Mouse (Mus musculus): ENCODE data around the gene Ppp1r14c. TPM values are rescaled to one million over a fixed set of nuclear protein-coding genes. Genes with fewer than 3 reads are reported as not detected.

The Ppp1r14c gene
- 92.5 and 153 TPM in 2 replicates for polyA plus RNA-seq (2016; fragmentation: Nextera tagmentation; extraction: Ambion mirVana)

DNA sequence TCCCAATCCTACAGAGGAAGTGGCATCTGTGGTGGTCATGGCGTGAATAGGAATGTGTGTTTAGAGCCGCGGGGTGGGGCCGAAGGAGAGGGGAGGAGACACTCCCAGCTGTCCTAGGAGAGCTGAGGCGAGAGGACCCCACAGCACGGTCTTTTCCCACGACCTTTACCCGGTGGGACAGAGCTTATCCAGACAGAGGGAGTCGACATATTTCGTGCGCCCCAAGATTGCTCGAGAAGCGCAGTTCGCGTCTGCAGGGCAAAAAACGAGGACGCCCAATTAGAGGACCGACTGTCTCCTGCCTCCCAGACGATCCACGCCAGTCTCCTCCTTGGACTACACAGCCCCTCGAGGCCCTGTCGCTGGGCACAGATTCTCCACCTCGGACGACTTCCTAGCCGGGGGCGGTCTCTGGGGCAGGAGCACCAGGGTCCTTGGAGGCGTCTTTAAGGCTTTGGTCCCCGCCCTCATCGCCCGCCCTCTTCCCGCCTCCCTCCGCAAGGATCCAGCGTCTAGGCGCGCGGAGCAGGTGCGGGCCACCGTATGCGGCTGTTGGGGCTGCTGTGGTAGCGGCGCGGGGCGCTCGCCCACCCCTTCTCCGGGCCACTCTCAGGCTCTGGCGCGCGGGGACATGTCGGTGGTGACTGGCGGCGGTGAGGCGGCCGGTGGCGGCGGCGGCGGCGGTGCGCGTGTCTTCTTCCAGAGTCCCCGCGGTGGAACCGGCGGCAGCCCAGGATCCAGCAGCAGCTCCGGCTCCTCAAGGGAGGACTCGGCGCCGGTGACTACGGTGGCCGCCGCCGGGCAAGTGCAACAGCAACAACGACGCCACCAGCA lies at the start of gene Ppp1r14c:
TSS of gene Ppp1r14c (plus strand) at position 22 of the 834 bp plus-strand sequence.
- Histone ChIP-seq H3K4me3 (peak within 1 kb of the TSS; percentile 77), H3K36me3 (no peaks in the 10 kb centered on the region), H3K27me3 (ENCODE audit: insufficient read depth, poor library complexity, severe bottlenecking) (no peaks in the 10 kb centered on the region), H3K4me1 (peaks cover 11% of the 10 kb centered on the region; the same call in 1 of the 2 replicates), H3K9me3 (no peaks in the 10 kb centered on the region), H3K27ac (peak within 1 kb of the TSS; percentile 90)
- WGBS = under 1% methylated on average over 74 of the region's 74 CpGs
- peak; percentile 78 for DNase-seq (ENCODE audit: low spot score)

GRCm38 (mm10) chr10:3321406-3321805 lies 44.5 kb upstream of the Ppp1r14c start:
- H3K27me3 ChIP-seq (ENCODE audit: insufficient read depth, poor library complexity, severe bottlenecking) = no peaks in the 10 kb centered on the region

GRCm38 (mm10) chr10:3325447-3325846 lies 40.4 kb upstream of the Ppp1r14c start:
- no peaks in the 10 kb centered on the region for H3K4me1 ChIP-seq
- no peaks in the 10 kb centered on the region for H3K27me3 ChIP-seq (ENCODE audit: insufficient read depth, poor library complexity, severe bottlenecking)
- DNase-seq (ENCODE audit: low spot score) = no peak
- 79% methylated on average over 1 of the region's 1 CpGs for WGBS
- no peak overlapping the region for H3K27ac ChIP-seq
- H3K36me3 ChIP-seq = no peaks in the 10 kb centered on the region
- H3K4me3 ChIP-seq = no peak overlapping the region
- 0 out of 2 replicates have a peak, but pooled peaks cover 2% of the 10 kb centered on the region for H3K9me3 ChIP-seq

More at GRCm38 (mm10) chr10:3321406-3321805, 44.5 kb upstream of the Ppp1r14c start:
- Histone ChIP-seq H3K27ac (no peak overlapping the region), H3K4me3 (no peak overlapping the region), H3K4me1 (no peaks in the 10 kb centered on the region), H3K36me3 (no peaks in the 10 kb centered on the region), H3K9me3 (0 out of 2 replicates have a peak, but pooled peaks cover 2% of the 10 kb centered on the region)
- peak; percentile 10 for DNase-seq (ENCODE audit: low spot score)
- 84% methylated on average over 2 of the region's 2 CpGs for WGBS

- peaks cover 16% of the 10 kb centered on the region for H3K4me1 ChIP-seq
- no peaks in the 10 kb centered on the region for H3K36me3 ChIP-seq
- 25% methylated on average over 3 of the region's 3 CpGs for WGBS
- H3K9me3 ChIP-seq = no peaks in the 10 kb centered on the region
- H3K27me3 ChIP-seq (ENCODE audit: insufficient read depth, poor library complexity, severe bottlenecking) = no peaks in the 10 kb centered on the region
- H3K4me3 ChIP-seq = no peak overlapping the region
- DNase-seq (ENCODE audit: low spot score) = peak; percentile 83
- no peak overlapping the region for H3K27ac ChIP-seq
Measured at GRCm38 (mm10) chr10:3332880-3333279, 33.0 kb upstream of the Ppp1r14c start.

GRCm38 (mm10) chr10:3334570-3334969 lies 31.3 kb upstream of the Ppp1r14c start:
- Histone ChIP-seq H3K36me3 (no peaks in the 10 kb centered on the region), H3K4me1 (peaks cover 24% of the 10 kb centered on the region), H3K27me3 (ENCODE audit: insufficient read depth, poor library complexity, severe bottlenecking) (no peaks in the 10 kb centered on the region), H3K9me3 (no peaks in the 10 kb centered on the region), H3K27ac (no peak overlapping the region), H3K4me3 (no peak overlapping the region)
- no peak for DNase-seq (ENCODE audit: low spot score)

GRCm38 (mm10) chr10:3336729-3337329 lies 29.0 kb upstream of the Ppp1r14c start:
- H3K27me3 ChIP-seq (ENCODE audit: insufficient read depth, poor library complexity, severe bottlenecking) = no peaks in the 10 kb centered on the region
- no peaks in the 10 kb centered on the region for H3K36me3 ChIP-seq
- H3K27ac ChIP-seq = peak overlapping the region; percentile 83
- peak; percentile 66 for DNase-seq (ENCODE audit: low spot score)
- peaks cover 24% of the 10 kb centered on the region for H3K4me1 ChIP-seq
- no peaks in the 10 kb centered on the region for H3K9me3 ChIP-seq
- 54% methylated on average over 7 of the region's 7 CpGs for WGBS
- no peak overlapping the region for H3K4me3 ChIP-seq

- Histone ChIP-seq H3K4me3 (no peak overlapping the region), H3K4me1 (peaks cover 24% of the 10 kb centered on the region), H3K36me3 (no peaks in the 10 kb centered on the region), H3K27me3 (ENCODE audit: insufficient read depth, poor library complexity, severe bottlenecking) (no peaks in the 10 kb centered on the region), H3K27ac (peak overlapping the region; percentile 83), H3K9me3 (no peaks in the 10 kb centered on the region)
- DNase-seq (ENCODE audit: low spot score) = peak; percentile 77
- 11% methylated on average over 2 of the region's 2 CpGs for WGBS
Measured at GRCm38 (mm10) chr10:3337330-3337901, 28.4 kb upstream of the Ppp1r14c start.

GRCm38 (mm10) chr10:3345706-3346105 lies 20.2 kb upstream of the Ppp1r14c start:
- Histone ChIP-seq H3K9me3 (no peaks in the 10 kb centered on the region), H3K4me1 (peaks cover 10% of the 10 kb centered on the region), H3K36me3 (no peaks in the 10 kb centered on the region), H3K27me3 (ENCODE audit: insufficient read depth, poor library complexity, severe bottlenecking) (no peaks in the 10 kb centered on the region), H3K4me3 (no peak overlapping the region), H3K27ac (no peak overlapping the region)
- WGBS = 65% methylated on average over 5 of the region's 5 CpGs
- DNase-seq (ENCODE audit: low spot score) = peak; percentile 72

DNA sequence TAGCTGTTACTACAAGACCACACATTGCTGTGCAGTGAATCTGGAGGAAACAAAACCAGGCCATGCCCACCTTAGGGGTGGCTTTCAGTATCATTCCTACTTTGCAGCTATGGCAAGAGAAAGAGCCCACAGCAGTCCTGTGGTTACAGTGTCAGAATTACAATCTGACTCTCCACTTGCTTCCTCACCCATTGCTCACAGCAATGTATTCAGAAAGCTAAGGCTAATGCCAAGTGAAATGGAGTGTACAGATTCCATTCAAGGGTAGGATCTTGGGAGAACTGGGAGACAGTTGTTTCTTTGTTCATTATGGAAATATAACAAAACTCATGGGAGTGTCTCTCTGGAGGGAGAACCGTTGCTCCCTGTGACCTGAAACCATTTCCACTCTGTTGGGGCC lies 6.3 kb upstream of the Ppp1r14c start:
- 87% methylated on average over 1 of the region's 1 CpGs for WGBS

DNA sequence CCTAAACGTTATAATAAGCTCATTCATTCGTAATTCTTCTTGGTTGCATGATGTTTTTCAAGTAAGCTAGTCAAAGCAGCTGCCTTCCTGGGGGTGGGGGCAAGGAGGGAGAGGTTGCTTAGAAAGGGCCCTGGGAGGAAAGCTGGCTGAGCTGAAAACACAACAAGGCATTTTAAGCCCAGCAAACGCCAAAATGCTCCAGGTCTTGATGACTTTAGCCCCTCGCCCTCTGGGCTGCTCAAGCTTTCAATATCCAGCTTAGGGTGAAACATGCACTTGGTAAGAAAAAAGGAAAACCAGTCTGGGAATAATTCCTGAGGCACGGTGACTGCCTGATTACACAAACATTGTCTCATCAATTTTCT lies 204 bp upstream of the Ppp1r14c start:
- Histone ChIP-seq H3K9me3 (no peaks in the 10 kb centered on the region), H3K27ac (peak overlapping the region; percentile 90; the same call in 1 of the 2 replicates), H3K4me1 (peaks cover 12% of the 10 kb centered on the region), H3K27me3 (ENCODE audit: insufficient read depth, poor library complexity, severe bottlenecking) (no peaks in the 10 kb centered on the region), H3K36me3 (no peaks in the 10 kb centered on the region), H3K4me3 (peak overlapping the region; percentile 77)
- DNase-seq (ENCODE audit: low spot score) = no peak
- WGBS = 33% methylated on average over 5 of the region's 5 CpGs

More for the DNA sequence above, 6.3 kb upstream of the Ppp1r14c start:
- Histone ChIP-seq H3K27me3 (ENCODE audit: insufficient read depth, poor library complexity, severe bottlenecking) (no peaks in the 10 kb centered on the region), H3K27ac (no peak overlapping the region), H3K4me3 (no peak overlapping the region), H3K9me3 (no peaks in the 10 kb centered on the region), H3K4me1 (peaks cover 5% of the 10 kb centered on the region), H3K36me3 (no peaks in the 10 kb centered on the region)
- DNase-seq (ENCODE audit: low spot score) = no peak

DNA sequence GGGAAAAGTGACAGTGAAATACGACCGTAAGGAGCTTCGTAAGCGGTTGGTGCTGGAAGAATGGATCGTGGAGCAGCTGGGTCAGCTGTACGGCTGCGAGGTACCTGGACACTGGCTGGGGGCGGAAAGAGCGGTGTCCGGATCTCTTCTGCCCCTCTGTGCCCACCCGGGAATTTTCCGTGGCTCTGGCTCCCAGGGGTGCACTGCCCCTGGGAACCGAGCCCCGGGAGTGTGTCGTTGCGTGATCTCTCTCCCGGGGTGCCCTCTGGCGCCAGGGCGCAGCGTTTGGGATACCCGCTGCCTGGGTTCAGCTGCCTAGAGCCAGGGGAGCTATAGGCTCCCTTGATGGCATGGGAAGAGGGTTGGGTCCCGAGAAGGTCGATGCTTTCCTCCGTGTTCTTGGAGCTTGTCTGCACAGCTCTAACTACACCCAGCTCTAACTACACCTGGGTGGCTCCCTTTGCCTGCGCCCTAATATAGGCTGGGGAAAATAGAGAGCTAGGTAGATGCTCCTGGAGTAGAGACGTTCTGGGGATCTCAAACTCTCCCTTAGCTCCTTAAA lies 1.1 kb downstream of the Ppp1r14c start:
- WGBS = under 1% methylated on average over 26 of the region's 26 CpGs
- no peak for DNase-seq (ENCODE audit: low spot score)
- Histone ChIP-seq H3K36me3 (peaks cover 2% of the 10 kb centered on the region; the same call in 1 of the 2 replicates), H3K27me3 (ENCODE audit: insufficient read depth, poor library complexity, severe bottlenecking) (no peaks in the 10 kb centered on the region), H3K9me3 (no peaks in the 10 kb centered on the region), H3K4me1 (peaks cover 11% of the 10 kb centered on the region; the same call in 1 of the 2 replicates), H3K4me3 (peak overlapping the region; percentile 77), H3K27ac (peak overlapping the region; percentile 90)

DNA sequence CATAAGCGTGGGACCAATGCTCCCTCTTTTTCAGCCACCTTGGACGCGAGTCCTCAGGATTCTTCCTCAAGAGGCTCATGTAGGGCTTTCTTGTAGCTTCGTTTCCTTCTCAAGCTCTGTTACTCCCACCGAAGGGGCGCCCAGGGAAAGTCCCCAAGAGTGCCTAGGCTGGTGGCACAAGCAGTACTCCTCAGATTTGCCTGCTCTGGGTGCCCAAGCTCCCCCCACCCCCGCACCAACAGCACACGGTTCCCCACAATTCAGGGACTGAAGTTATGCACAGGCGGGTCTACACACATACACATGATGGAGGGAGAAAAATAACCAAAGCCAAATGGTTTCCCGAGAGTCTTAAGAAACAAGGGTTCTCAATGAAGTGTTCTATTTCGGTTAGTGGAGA lies 1.6 kb downstream of the Ppp1r14c start:
- 23% methylated on average over 11 of the region's 11 CpGs for WGBS
- Histone ChIP-seq H3K27me3 (ENCODE audit: insufficient read depth, poor library complexity, severe bottlenecking) (no peaks in the 10 kb centered on the region), H3K9me3 (no peaks in the 10 kb centered on the region), H3K27ac (peak overlapping the region; percentile 90), H3K36me3 (peaks cover 7% of the 10 kb centered on the region; the same call in 1 of the 2 replicates), H3K4me3 (peak overlapping the region; percentile 77), H3K4me1 (peaks cover 11% of the 10 kb centered on the region; the same call in 1 of the 2 replicates)
- peak; percentile 54 for DNase-seq (ENCODE audit: low spot score)
